Mouse (Mus musculus) heart, embryonic 11.5 days (tissue): Measurements from ENCODE around the gene Phc2. TPM values are rescaled to one million over a fixed set of nuclear protein-coding genes. Genes with fewer than 3 reads are reported as not detected.

Experiments
- ATAC-seq: fragments of 200-750 bp; cut with Nextera tagmentation; replicated peaks from 2 replicates; pipeline ENCODE4 v1.8.0; 2017; ENCODE audit warnings: moderate library complexity; ENCODE audit not compliant: insufficient number of reproducible peaks, low FRiP score, low TSS enrichment
- H3K27ac ChIP-seq: fragments of 300-500 bp; sonication (generic); 2 replicates; pipeline ENCODE4 v1.5.1; 2014; ENCODE audit warnings: mild to moderate bottlenecking, low read depth, low read length
- H3K27me3 ChIP-seq: fragments of 300-500 bp; sonication (generic); 2 replicates; pipeline ENCODE4 v1.6.1; 2014; ENCODE audit warnings: mild to moderate bottlenecking, low read length, mixed read lengths; ENCODE audit not compliant: control insufficient read depth, insufficient read depth
- H3K36me3 ChIP-seq: fragments of 300-500 bp; sonication (generic); 2 replicates; pipeline ENCODE4 v1.6.1; 2014; ENCODE audit warnings: mild to moderate bottlenecking, low read length, moderate library complexity, mixed read lengths; ENCODE audit not compliant: control insufficient read depth, insufficient read depth
- H3K4me1 ChIP-seq: fragments of 300-500 bp; sonication (generic); 2 replicates; pipeline ENCODE4 v1.6.1; 2014; ENCODE audit warnings: low read length; ENCODE audit not compliant: control insufficient read depth, insufficient read depth
- H3K4me2 ChIP-seq: fragments of 300-500 bp; sonication (generic); 2 replicates; pipeline ENCODE4 v1.6.1; 2014; ENCODE audit warnings: mild to moderate bottlenecking, moderate library complexity
- H3K4me3 ChIP-seq: fragments of 300-500 bp; sonication (generic); 2 replicates; pipeline ENCODE4 v1.5.1; 2014; ENCODE audit warnings: low read depth, low read length
- H3K9ac ChIP-seq: fragments of 300-500 bp; sonication (generic); 2 replicates; pipeline ENCODE4 v1.6.1; 2014; ENCODE audit warnings: mild to moderate bottlenecking, low read depth, low read length, moderate library complexity
- H3K9me3 ChIP-seq: fragments of 300-500 bp; sonication (generic); replicated peaks from 2 replicates; pipeline ENCODE4 v1.6.1; 2016; ENCODE audit warnings: low read length; ENCODE audit not compliant: control insufficient read depth
- WGBS: fragments of 180-500 bp; shearing (Covaris S2); extraction: QIAGEN DNeasy Blood & Tissue Kit; methylation state at CpG from one replicate; pipeline ENCODE4 v1.1.7; 2014; ENCODE audit not compliant: insufficient replicate concordance; 5-methylcytosine and 5-hydroxymethylcytosine counted together
- polyA plus RNA-seq: library from polyadenylated mRNA; unstranded; fragments of >200 nt; fragmentation: Nextera tagmentation; extraction: Ambion mirVana; gene quantifications from 2 replicates; pipeline ENCODE4 v1.2.1, GENCODE M21; 2014

Phc2 gene
- polyA plus RNA-seq, 1 experiment from 2014 or later, result 30.8 TPM

GRCm38 (mm10) chr4:128753571-128753970 is 99.1 kb downstream of the Phc2 start:
- no peak for ATAC-seq
- peaks cover 36% of the 10 kb centered on the region for H3K36me3 ChIP-seq
- 98% methylated on average over 7 of the region's 7 CpGs for WGBS

GRCm38 (mm10) chr4:128755064-128755463 is 100.6 kb downstream of the Phc2 start, which contains the start of gene A3galt2:
A3galt2 (plus strand) TSS chr4:128755364.
- H3K27ac ChIP-seq, result no peak within 1 kb of the TSS
- no peaks in the 10 kb centered on the region for H3K4me1 ChIP-seq
- no peak within 1 kb of the TSS for H3K9ac ChIP-seq
- WGBS, result 69% methylated on average over 3 of the region's 3 CpGs
- H3K4me3 ChIP-seq, result no peak within 1 kb of the TSS
- no peak within 1 kb of the TSS for H3K4me2 ChIP-seq
- ATAC-seq, result no peak
- peaks cover 25% of the 10 kb centered on the region for H3K36me3 ChIP-seq
- no peaks in the 10 kb centered on the region for H3K27me3 ChIP-seq
- H3K9me3 ChIP-seq, result no peaks in the 10 kb centered on the region

More at GRCm38 (mm10) chr4:128753571-128753970, 99.1 kb downstream of the Phc2 start:
- H3K4me3 ChIP-seq, result no peak overlapping the region
- H3K4me2 ChIP-seq, result no peak overlapping the region
- H3K27ac ChIP-seq, result no peak overlapping the region
- H3K9me3 ChIP-seq, result no peaks in the 10 kb centered on the region
- H3K9ac ChIP-seq, result no peak overlapping the region
- no peaks in the 10 kb centered on the region for H3K4me1 ChIP-seq
- no peaks in the 10 kb centered on the region for H3K27me3 ChIP-seq

GRCm38 (mm10) chr4:128755900-128756299 is 101.4 kb downstream of the Phc2 start:
- H3K9me3 ChIP-seq, result no peaks in the 10 kb centered on the region
- no peak for ATAC-seq
- H3K27ac ChIP-seq, result no peak overlapping the region
- no peaks in the 10 kb centered on the region for H3K27me3 ChIP-seq
- H3K4me1 ChIP-seq, result no peaks in the 10 kb centered on the region
- no peak overlapping the region for H3K4me2 ChIP-seq
- H3K4me3 ChIP-seq, result no peak overlapping the region
- H3K9ac ChIP-seq, result no peak overlapping the region
- WGBS, result 61% methylated on average over 7 of the region's 7 CpGs
- H3K36me3 ChIP-seq, result peaks cover 25% of the 10 kb centered on the region

GRCm38 (mm10) chr4:128759214-128759613 is 104.7 kb downstream of the Phc2 start:
- WGBS, result 80% methylated on average over 5 of the region's 5 CpGs

GRCm38 (mm10) chr4:128760029-128760428 is 105.5 kb downstream of the Phc2 start:
- H3K4me2 ChIP-seq, result no peak overlapping the region
- H3K27me3 ChIP-seq, result no peaks in the 10 kb centered on the region
- H3K27ac ChIP-seq, result no peak overlapping the region
- H3K9ac ChIP-seq, result no peak overlapping the region
- H3K4me3 ChIP-seq, result no peak overlapping the region
- no peaks in the 10 kb centered on the region for H3K4me1 ChIP-seq
- WGBS, result 62% methylated on average over 6 of the region's 6 CpGs
- H3K9me3 ChIP-seq, result 0 out of 2 replicates have a peak, but pooled peaks cover 3% of the 10 kb centered on the region
- no peak for ATAC-seq
- H3K36me3 ChIP-seq, result no peaks in the 10 kb centered on the region

More at GRCm38 (mm10) chr4:128759214-128759613, 104.7 kb downstream of the Phc2 start:
- Histone ChIP-seq H3K9ac (no peak overlapping the region), H3K4me2 (no peak overlapping the region), H3K36me3 (no peaks in the 10 kb centered on the region), H3K4me3 (no peak overlapping the region), H3K27me3 (no peaks in the 10 kb centered on the region), H3K27ac (no peak overlapping the region), H3K9me3 (0 out of 2 replicates have a peak, but pooled peaks cover 3% of the 10 kb centered on the region), H3K4me1 (no peaks in the 10 kb centered on the region)
- ATAC-seq, result no peak

- Histone ChIP-seq H3K9ac (no peak overlapping the region), H3K4me3 (no peak overlapping the region), H3K4me2 (no peak overlapping the region), H3K4me1 (no peaks in the 10 kb centered on the region), H3K27me3 (no peaks in the 10 kb centered on the region), H3K36me3 (no peaks in the 10 kb centered on the region), H3K9me3 (0 out of 2 replicates have a peak, but pooled peaks cover 3% of the 10 kb centered on the region), H3K27ac (no peak overlapping the region)
- ATAC-seq, result no peak
- WGBS, result 86% methylated on average over 20 of the region's 20 CpGs
Measured at GRCm38 (mm10) chr4:128766929-128767328, 112.4 kb downstream of the Phc2 start.

- no peak overlapping the region for H3K27ac ChIP-seq
- H3K4me1 ChIP-seq, result no peaks in the 10 kb centered on the region
- H3K4me3 ChIP-seq, result no peak overlapping the region
- 76% methylated on average over 13 of the region's 13 CpGs for WGBS
- H3K36me3 ChIP-seq, result peaks cover 5% of the 10 kb centered on the region; the same call in 1 of the 2 replicates
- no peak for ATAC-seq
- H3K27me3 ChIP-seq, result no peaks in the 10 kb centered on the region
- no peak overlapping the region for H3K9ac ChIP-seq
- H3K9me3 ChIP-seq, result 0 out of 2 replicates have a peak, but pooled peaks cover 2% of the 10 kb centered on the region
- no peak overlapping the region for H3K4me2 ChIP-seq
Measured at GRCm38 (mm10) chr4:128768120-128768519, 113.6 kb downstream of the Phc2 start.

- no peak for ATAC-seq
Measured at GRCm38 (mm10) chr4:128769569-128770355, 115.3 kb downstream of the Phc2 start.

More at GRCm38 (mm10) chr4:128769569-128770355, 115.3 kb downstream of the Phc2 start:
- 81% methylated on average over 13 of the region's 13 CpGs for WGBS
- no peaks in the 10 kb centered on the region for H3K9me3 ChIP-seq
- no peak overlapping the region for H3K9ac ChIP-seq
- peaks cover 15% of the 10 kb centered on the region for H3K36me3 ChIP-seq
- no peak overlapping the region for H3K4me2 ChIP-seq
- no peaks in the 10 kb centered on the region for H3K27me3 ChIP-seq
- no peak overlapping the region for H3K4me3 ChIP-seq
- H3K4me1 ChIP-seq, result no peaks in the 10 kb centered on the region
- H3K27ac ChIP-seq, result no peak overlapping the region
